Mouse (Mus musculus) Patski (cell line): ENCODE data around the gene Dab1. TPM values are rescaled to one million over a fixed set of nuclear protein-coding genes. Genes with fewer than 3 reads are reported as not detected.

Source experiments
- ATAC-seq: fragments of 100-300 bp; one replicate; pipeline ENCODE4 v1.8.0; 2021
- CTCF ChIA-PET: fragments of 350-600 bp; sonication (Branson Sonifier 250); formaldehyde crosslinking; loops from one replicate; lab custom pipeline; 2022; ENCODE audit warnings: inconsistent platforms; lab: Charles Lee
- POLR2A ChIA-PET: fragments of 350-600 bp; sonication (Branson Sonifier 250); formaldehyde crosslinking; loops from one replicate; lab custom pipeline; 2022; ENCODE audit warnings: antibody characterized with exemption, inconsistent platforms; lab: Charles Lee
- DNase-seq: peaks from one replicate; pipeline ENCODE4 v3.0.0-alpha.2; 2011; ENCODE audit warnings: low read depth, low spot score
- H3K27me3 ChIP-seq: fragments of 371-371 bp; one replicate; pipeline ENCODE4 v1.5.1; 2021
- CTCF ChIP-seq: fragments of 100-300 bp; IDR thresholded peaks from one replicate; pipeline ENCODE4 v1.5.1; 2021
- in situ Hi-C: fragments of 300-500 bp; cut with MboI; formaldehyde crosslinking; loops from 3 replicates; pipeline ENCODE4 v1.11.1; 2018; ENCODE audit warnings: low pct_unique_long_range_greater_than_20kb, mixed read lengths
- polyA plus RNA-seq: library from polyadenylated mRNA; unstranded; gene quantifications from one replicate; pipeline ENCODE4 v1.2.3, GENCODE M21; 2021

Gene Dab1
- polyA plus RNA-seq, 1 experiment from 2014 or later = 0.08 TPM

GRCm38 (mm10) chr4:104461106-104462011, 842.2 kb downstream of the Dab1 start:
- CTCF ChIA-PET = no interaction called here
- POLR2A ChIA-PET = no interaction called here
- no peak for ATAC-seq
- TF ChIP-seq CTCF = no peak
- DNase-seq = no peak
- H3K27me3 ChIP-seq = no peaks in the 10 kb centered on the region
- in situ Hi-C loops = no loop called here

DNA sequence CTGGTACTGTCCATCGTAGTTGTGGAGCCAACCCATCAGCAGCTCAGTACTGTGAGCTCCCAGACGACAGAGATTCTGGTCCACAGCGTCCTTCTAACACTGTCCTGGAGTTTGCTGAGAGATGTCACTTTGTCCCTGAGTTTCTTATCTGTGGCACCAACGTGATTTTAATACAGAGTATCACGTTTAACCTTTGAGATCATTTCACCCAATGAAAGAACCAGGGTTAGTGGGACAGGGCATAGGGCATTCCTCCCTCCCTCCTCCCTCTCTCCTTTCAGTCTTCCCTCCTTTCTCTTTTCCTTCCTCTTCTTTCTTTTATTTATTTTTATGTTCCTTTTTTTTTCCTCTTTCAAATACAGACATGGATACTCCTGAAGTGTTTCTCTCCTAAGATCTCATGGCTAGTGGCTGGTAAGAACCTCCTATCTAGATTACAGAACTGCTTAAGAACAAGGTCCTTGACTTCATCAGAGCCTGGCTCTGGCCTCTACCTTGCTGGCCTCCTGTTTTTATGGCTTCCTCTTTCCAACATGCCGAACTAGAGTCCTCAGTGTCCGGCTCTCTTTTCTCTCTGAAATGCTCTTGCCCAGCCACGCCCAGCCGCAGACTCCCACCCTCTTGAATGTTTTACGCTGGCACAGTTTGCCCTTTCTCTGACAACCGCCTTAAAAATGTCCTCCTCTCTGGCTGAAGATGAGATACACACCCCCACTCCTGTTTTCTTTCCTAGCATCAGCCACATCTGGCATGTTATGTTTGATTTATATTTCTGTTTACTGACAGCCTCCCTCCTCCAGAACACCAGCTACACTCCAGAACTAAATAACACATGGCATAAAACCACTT, 844.0 kb downstream of the Dab1 start:
- CTCF ChIA-PET = no interaction called here
- no peak for ATAC-seq
- no peak for DNase-seq
- in situ Hi-C loops = no loop called here
- TF ChIP-seq CTCF = no peak
- no peaks in the 10 kb centered on the region for H3K27me3 ChIP-seq
- POLR2A ChIA-PET = no interaction called here

DNA sequence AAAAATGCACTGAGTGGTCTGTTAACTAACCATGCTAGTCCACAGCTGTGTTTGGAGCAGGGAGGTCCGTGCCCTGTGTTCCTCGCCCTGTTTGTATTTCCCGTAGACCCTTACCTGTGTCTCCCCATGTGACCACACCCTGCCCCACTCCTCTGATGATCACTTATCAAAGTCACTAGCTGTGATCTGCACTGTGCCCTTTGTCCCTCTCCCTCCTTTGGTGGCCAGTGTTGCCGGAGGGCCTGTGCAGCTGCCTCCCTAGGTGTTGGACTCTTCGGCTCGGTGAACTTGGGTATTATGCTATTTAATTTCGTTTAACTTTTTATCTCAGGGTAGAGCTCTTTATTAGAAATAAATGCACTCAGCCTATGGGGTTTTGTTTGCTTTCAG, 844.6 kb downstream of the Dab1 start:
- no peak for ATAC-seq

DNA sequence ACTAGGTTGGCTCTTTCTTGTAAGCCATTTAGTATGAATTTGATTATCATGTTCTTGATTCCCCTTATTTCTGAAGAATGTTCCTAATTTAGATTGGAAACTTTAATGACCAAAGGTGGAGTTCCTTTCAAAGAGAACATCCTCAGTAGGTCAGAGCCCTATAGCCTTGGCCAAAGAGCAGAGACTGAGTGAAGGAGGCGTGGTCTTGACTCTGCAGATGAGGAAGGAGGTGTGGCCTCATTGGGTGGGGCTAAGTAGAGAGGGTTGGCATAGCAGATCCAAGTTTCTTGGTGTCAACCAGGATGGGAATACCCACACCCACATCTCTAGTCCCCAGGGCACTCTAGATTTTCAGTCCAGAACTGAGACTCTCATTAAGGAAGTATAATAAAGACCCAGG, 846.4 kb downstream of the Dab1 start:
- ATAC-seq (no peak), DNase-seq (no peak)
- CTCF ChIA-PET = no interaction called here

More for the DNA sequence above, 844.6 kb downstream of the Dab1 start:
- TF ChIP-seq CTCF = no peak
- DNase-seq = no peak
- CTCF ChIA-PET = no interaction called here
- POLR2A ChIA-PET = no interaction called here
- H3K27me3 ChIP-seq = no peaks in the 10 kb centered on the region
- in situ Hi-C loops = no loop called here

GRCm38 (mm10) chr4:104468666-104469065, 849.5 kb downstream of the Dab1 start:
- H3K27me3 ChIP-seq = no peaks in the 10 kb centered on the region
- ChIA-PET POLR2A (no interaction called here), CTCF (no interaction called here)
- in situ Hi-C loops = no loop called here
- DNase-seq = no peak
- TF ChIP-seq CTCF = no peak
- ATAC-seq = no peak

More for the DNA sequence above, 846.4 kb downstream of the Dab1 start:
- no peak for TF ChIP-seq CTCF
- in situ Hi-C loops = no loop called here
- POLR2A ChIA-PET = no interaction called here
- H3K27me3 ChIP-seq = no peaks in the 10 kb centered on the region

DNA sequence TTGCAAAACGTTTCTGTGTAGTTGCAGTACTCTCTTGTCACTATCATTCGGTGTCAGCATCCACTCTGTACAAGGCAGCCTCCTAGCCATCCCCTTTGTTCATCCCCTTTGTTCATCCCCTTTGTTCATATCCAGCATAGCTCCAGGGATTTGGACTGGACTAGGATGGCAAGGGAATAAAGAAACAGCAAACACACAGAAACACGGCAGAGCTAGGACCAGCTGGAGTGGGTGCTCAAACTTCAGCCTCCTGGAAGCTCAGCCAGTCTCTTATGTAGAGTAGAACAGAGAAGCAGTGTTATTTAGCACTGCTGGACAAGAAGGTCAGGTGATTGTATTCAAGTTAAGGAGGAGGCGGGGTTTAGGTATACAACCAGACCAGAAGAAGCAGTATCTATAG, 853.8 kb downstream of the Dab1 start:
- in situ Hi-C loops = no loop called here
- no peak for DNase-seq
- POLR2A ChIA-PET = interaction anchor here (0.7 kb wide), 1 partner anchor 1865 kb away, joined by 3 read pairs; no protein-coding TSS in a partner anchor
- ATAC-seq = no peak
- no peaks in the 10 kb centered on the region for H3K27me3 ChIP-seq
- no peak for TF ChIP-seq CTCF
- CTCF ChIA-PET = no interaction called here

GRCm38 (mm10) chr4:104476841-104477240, 857.7 kb downstream of the Dab1 start:
- no peak for DNase-seq
- no peak for ATAC-seq
- H3K27me3 ChIP-seq = no peaks in the 10 kb centered on the region
- ChIA-PET CTCF (no interaction called here), POLR2A (no interaction called here)
- in situ Hi-C loops = no loop called here
- no peak for TF ChIP-seq CTCF

- no peak for TF ChIP-seq CTCF
- ChIA-PET CTCF (no interaction called here), POLR2A (no interaction called here)
- ATAC-seq (no peak), DNase-seq (no peak)
- no peaks in the 10 kb centered on the region for H3K27me3 ChIP-seq
- in situ Hi-C loops = no loop called here
Measured at GRCm38 (mm10) chr4:104483948-104484347, 864.8 kb downstream of the Dab1 start.

GRCm38 (mm10) chr4:104497221-104497620, 878.1 kb downstream of the Dab1 start:
- CTCF ChIA-PET = interaction anchor here (1.6 kb wide), 1 partner anchor 18 kb away, joined by 3 read pairs; no protein-coding TSS in a partner anchor
- DNase-seq (no peak), ATAC-seq (no peak)
- in situ Hi-C loops = no loop called here
- POLR2A ChIA-PET = no interaction called here
- no peak for TF ChIP-seq CTCF
- no peaks in the 10 kb centered on the region for H3K27me3 ChIP-seq

DNA sequence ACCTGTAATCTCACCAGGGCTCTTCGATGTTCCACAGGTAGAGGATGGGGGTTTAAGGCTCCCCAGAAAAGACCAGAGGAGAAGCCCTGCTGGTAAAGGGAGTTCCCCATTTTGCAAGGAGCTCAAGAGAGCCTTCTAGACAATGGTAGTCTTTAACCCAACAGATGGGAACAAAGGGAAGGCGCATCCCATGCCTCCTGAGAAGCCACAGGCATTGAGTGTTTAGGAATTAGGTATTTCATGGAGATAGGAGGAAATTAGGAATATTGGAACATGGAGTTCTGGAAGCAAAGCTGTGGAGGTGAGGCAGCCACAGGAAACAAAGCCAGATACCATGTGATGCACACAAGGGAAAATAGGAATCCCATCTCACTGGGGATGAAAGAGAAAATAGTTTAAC, 881.0 kb downstream of the Dab1 start:
- DNase-seq (no peak), ATAC-seq (no peak)
- no peaks in the 10 kb centered on the region for H3K27me3 ChIP-seq
- ChIA-PET POLR2A (no interaction called here), CTCF (no interaction called here)
- in situ Hi-C loops = no loop called here
- TF ChIP-seq CTCF = no peak

GRCm38 (mm10) chr4:104500646-104501045, 881.5 kb downstream of the Dab1 start:
- no peak for TF ChIP-seq CTCF
- CTCF ChIA-PET = no interaction called here
- in situ Hi-C loops = no loop called here
- DNase-seq = no peak
- no peaks in the 10 kb centered on the region for H3K27me3 ChIP-seq
- no peak for ATAC-seq
- POLR2A ChIA-PET = no interaction called here
